Comparison of ENCODE assay signal across 12 mouse cellular contexts in genomic region chr4:129209504-129209903, GRCm38 (mm10). TPM values are rescaled to one million over a fixed set of nuclear protein-coding genes. Genes with fewer than 3 reads are reported as not detected.
A peak's percentile ranks its signal among the peaks of the same experiment; 100 is the strongest.
DNase-seq lines count a peak whose midpoint lies in the region; ATAC-seq and TF ChIP-seq lines count a peak whose summit lies in the region.
"Had no signal": no experiment of that assay in that cellular context is flagged by ENCODE, and none has a peak within 500 bp of the region (broad histone marks: within the 10 kb centered on the region; RNA-seq: fewer than 3 reads in every experiment).

No protein-coding gene starts in this region.

- no peaks in the 10 kb centered on the region for H3K27me3 ChIP-seq in cerebellum, adult 2 months (ENCODE audit: control insufficient read depth, insufficient read depth, low read length)
- no peaks in the 10 kb centered on the region for H3K27me3 ChIP-seq in liver, postnatal 0 days (ENCODE audit: insufficient read depth, low read length)
- H3K27me3 ChIP-seq: megakaryocyte, embryonic 14.5 days had no signal

- no peak overlapping the region for H3K4me3 ChIP-seq in cerebellum, adult 2 months (replicated peaks; ENCODE audit: insufficient read depth, low read depth, low read length)
- no peak overlapping the region for H3K4me3 ChIP-seq in liver, postnatal 0 days (ENCODE audit: low read depth, low read length)
- H3K4me3 ChIP-seq: megakaryocyte, embryonic 14.5 days had no signal

- no peaks in the 10 kb centered on the region for H3K9me3 ChIP-seq in liver, postnatal 0 days (ENCODE audit: low read length)
- H3K9me3 ChIP-seq: megakaryocyte, embryonic 14.5 days had no signal

- ATAC-seq in liver, postnatal 0 days = no peak
- ATAC-seq in common myeloid progenitor, adult 5-6 weeks (replicated peaks; ENCODE audit: low read depth, poor library complexity, severe bottlenecking) = peak; percentile 45; the same call in 1 of the 2 replicates

- no peak for TF ChIP-seq EP300 in liver, postnatal 0 days (IDR thresholded peaks at IDR 0.05; ENCODE audit: low read depth)

- H3K36me3 ChIP-seq in liver, postnatal 0 days (replicated peaks; ENCODE audit: insufficient read depth, low read length) = peaks cover 75% of the 10 kb centered on the region

- H3K4me1 ChIP-seq in cerebellum, adult 2 months (ENCODE audit: control insufficient read depth, insufficient read depth, low read length) = no peaks in the 10 kb centered on the region
- H3K4me1 ChIP-seq in liver, postnatal 0 days (ENCODE audit: insufficient read depth) = no peaks in the 10 kb centered on the region
- H3K4me1 ChIP-seq: megakaryocyte, embryonic 14.5 days had no signal

- TF ChIP-seq CTCF in cerebellum, adult 2 months (IDR thresholded peaks at IDR 0.05; ENCODE audit: borderline replicate concordance, insufficient read depth, low read depth, low read length) = peak; percentile 59; the same call in 1 of the 2 replicates
- peak; percentile 67 for TF ChIP-seq CTCF in liver, postnatal 0 days (IDR thresholded peaks at IDR 0.05; ENCODE audit: low read depth)

- no peak for DNase-seq in cerebellum, adult 2 months
- DNase-seq in cerebellum, postnatal 4 days (ENCODE audit: low spot score in 2 of 2) = no peak
- no peak for DNase-seq in liver, postnatal 0 days
- DNase-seq in liver = no peak
- DNase-seq in retina, embryonic 14.5 days (ENCODE audit: low spot score) = peak; percentile 69
- no peak for DNase-seq in urinary bladder, adult 18-20 months (ENCODE audit: low spot score in 2 of 2)
- DNase-seq in adrenal gland, postnatal 25 days = no peak
- DNase-seq: cerebellum, adult 18-20 months; kidney, postnatal 36 days; right cerebral cortex, adult 18-20 months had no signal

- no peak overlapping the region for H3K27ac ChIP-seq in cerebellum, adult 2 months (ENCODE audit: insufficient read depth, low read length)
- H3K27ac ChIP-seq in liver, postnatal 0 days (ENCODE audit: low read depth) = no peak overlapping the region

- no peak overlapping the region for H3K4me2 ChIP-seq in liver, postnatal 0 days (ENCODE audit: low read depth, low read length)

- 21% methylated on average over 7 of the region's 7 CpGs for WGBS in cerebellum, adult 2 months
- 69% methylated on average over 7 of the region's 7 CpGs for WGBS in liver, postnatal 0 days (ENCODE audit: insufficient replicate concordance)

- no peak overlapping the region for H3K9ac ChIP-seq in liver, postnatal 0 days (replicated peaks)

- TF ChIP-seq POLR2A in cerebellum, adult 2 months (IDR thresholded peaks at IDR 0.05; ENCODE audit: borderline replicate concordance, insufficient read depth, low read length) = no peak

RNA-seq across cellular contexts. Expression of gene Yars, which starts 19.9 kb away (rescaled TPM):
- polyA plus RNA-seq in cerebellum, adult 2 months (2012; rRNA removed) = 104 and 107 TPM in 2 replicates
- 23.0 and 25.7 TPM in 2 replicates for polyA plus RNA-seq in liver, postnatal 0 days (2015; fragmentation: Nextera tagmentation; extraction: Ambion mirVana)
- total RNA-seq in common myeloid progenitor, adult 5-6 weeks (2017) = 50.9 and 62.3 TPM in 2 replicates
- total RNA-seq in adrenal gland, postnatal 25 days (2021) = 96.4 and 99.5 TPM in 2 replicates

RNA-seq across cellular contexts. Expression of gene S100pbp, which starts 20.0 kb away (rescaled TPM):
- 28.5 and 31.3 TPM in 2 replicates for polyA plus RNA-seq in cerebellum, adult 2 months (2012; rRNA removed)
- polyA plus RNA-seq in liver, postnatal 0 days (2015; fragmentation: Nextera tagmentation; extraction: Ambion mirVana) = 3.5 and 3.6 TPM in 2 replicates
- total RNA-seq in common myeloid progenitor, adult 5-6 weeks (2017) = 15.3 and 22.3 TPM in 2 replicates
- total RNA-seq in adrenal gland, postnatal 25 days (2021) = 25.1 and 27.5 TPM in 2 replicates

RNA-seq across cellular contexts. Expression of gene C77080, which starts 51.7 kb away (rescaled TPM):
- polyA plus RNA-seq in cerebellum, adult 2 months (2012; rRNA removed) = 15.6 and 18.5 TPM in 2 replicates
- 1.4 and 1.8 TPM in 2 replicates for polyA plus RNA-seq in liver, postnatal 0 days (2015; fragmentation: Nextera tagmentation; extraction: Ambion mirVana)
- total RNA-seq in common myeloid progenitor, adult 5-6 weeks (2017) = 0.15 and 1.1 TPM in 2 replicates
- 14.5 and 17.8 TPM in 2 replicates for total RNA-seq in adrenal gland, postnatal 25 days (2021)
